Mouse (Mus musculus) lung, postnatal 25 days (tissue): Measurements from ENCODE around the gene Trf.
"Not testable (repeated sequence)": the region's sequence is repeated elsewhere in the genome, so short reads cannot be mapped to it uniquely, and the experiment has no call there.

Source experiments
- DNase-seq: peaks from one replicate; pipeline ENCODE4 v3.0.0; 2022; ENCODE audit warnings: low spot score

The Trf gene

DNA sequence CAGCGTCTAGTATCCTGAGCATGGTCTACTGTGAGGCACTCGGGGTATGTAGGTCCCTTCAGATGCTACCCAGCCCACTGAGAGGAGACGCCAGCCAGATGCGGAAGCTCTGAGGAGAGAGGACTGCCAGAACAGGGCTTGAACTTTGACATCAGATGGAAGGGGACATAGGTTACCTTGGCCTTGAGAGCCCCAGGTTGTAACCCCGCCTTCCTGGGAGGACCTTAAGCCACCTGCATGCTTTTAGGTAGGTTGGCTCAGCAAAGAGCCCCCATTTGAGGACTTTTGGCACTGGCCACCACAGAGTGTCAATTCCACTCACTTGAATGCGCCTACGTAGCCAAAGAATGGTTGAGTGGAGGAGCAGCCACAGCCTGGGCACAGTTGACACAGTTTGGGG, 5.5 kb downstream of the Trf start:
- no peak for DNase-seq

DNA sequence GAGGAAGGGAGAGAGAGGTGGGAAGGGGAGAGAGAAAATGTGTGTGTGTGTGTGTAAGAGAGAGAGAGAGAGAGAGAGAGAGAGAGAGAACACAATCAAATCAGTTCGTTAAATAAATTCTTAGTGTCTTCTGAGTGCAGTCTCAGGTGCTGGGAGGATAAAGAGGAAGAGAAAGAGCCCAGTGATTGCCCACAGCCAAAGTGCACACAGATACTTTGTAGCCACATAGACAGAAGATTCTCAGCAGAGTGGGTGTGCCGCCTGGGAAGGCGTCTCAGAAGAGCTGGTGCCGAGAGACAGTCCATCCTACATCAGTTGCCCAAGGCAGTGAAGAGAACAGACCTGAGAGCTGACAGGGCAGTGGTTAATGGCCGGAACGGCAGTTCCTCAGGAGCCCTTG, 16.0 kb downstream of the Trf start:
- DNase-seq, result no peak

DNA sequence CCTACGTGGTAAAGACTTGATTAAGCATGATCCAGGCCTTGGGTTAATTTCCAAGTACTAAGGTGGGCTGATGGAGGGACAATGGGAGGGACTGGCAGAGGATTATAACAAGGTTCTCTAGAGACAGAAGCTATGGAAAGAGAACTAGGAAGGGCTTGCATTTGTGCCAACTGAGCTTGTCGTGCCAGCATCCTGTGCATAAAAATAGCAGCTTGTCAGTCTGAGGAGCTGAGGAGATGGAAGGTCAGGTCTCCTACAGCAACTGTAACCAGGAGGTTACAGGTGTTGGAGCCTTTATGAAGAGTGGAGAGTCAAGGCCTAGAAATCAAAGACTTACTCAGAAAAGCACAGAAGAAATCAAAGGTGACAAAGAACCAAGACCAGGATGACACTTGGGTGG, 16.6 kb downstream of the Trf start:
- no peak for DNase-seq

DNA sequence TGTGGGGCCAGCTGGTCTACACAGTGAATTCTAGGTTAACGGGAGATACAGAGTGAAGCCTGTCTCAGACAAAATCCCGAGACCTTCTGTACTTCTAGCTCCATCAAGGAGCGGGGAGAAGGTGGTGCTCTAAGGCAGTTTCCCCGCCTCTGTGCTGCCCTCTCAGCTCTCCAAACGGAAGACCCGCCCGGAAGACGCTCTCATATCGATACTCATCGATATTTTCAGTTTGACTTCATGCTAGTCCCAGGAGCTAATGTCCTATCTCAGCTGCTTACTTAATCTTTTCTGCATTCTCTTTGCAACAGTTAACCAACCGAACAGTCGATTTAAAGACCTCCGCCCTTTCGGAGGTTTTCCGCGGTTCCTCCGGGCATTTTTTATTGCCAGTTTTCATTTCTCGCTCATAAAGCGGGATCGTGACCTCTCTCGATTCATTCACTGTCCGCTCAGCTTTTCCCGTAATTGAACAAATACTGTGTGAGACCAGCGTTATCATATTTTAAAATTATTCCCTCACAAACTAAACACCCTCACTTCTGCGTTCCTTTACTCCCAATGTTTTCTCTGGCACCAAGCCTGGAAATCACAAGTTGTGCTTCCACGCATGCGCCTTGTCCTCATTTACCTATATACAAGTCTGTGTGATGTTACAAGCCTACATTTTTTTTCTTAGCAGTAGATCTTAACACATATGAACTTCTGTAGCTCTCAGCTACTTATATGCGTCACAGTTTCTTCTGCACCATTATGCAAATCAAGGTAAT, 17.4 kb downstream of the Trf start:
- no peak for DNase-seq

DNA sequence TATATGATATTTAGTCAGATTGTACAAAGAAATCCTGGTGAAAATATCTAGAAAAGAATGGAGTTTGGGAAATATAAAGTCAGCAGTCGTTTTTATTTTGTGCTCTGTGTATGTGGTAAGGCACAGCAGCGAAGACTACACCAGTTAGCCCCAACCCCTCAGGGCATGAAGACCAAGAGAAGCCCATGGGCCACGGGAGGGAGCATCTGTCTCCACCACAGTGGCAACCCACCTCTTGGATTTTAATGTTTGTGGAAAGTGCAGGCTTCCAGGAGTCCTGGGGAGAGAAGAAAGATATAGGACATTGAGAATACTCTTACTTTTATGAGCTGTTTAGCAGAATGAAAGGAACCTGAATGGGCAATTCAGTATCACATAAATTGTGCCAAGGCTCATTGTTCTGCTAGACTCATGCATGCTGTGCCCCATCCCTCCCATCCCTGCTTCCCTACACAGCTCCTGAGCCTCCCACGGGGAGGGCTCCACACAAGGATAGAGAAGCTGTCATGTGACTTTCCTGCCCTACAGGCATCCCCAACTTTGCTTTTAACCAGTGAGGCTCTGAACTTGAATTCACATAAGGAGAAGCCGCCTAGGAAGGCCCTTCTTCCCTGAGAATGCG, 21.3 kb downstream of the Trf start:
- no peak for DNase-seq

DNA sequence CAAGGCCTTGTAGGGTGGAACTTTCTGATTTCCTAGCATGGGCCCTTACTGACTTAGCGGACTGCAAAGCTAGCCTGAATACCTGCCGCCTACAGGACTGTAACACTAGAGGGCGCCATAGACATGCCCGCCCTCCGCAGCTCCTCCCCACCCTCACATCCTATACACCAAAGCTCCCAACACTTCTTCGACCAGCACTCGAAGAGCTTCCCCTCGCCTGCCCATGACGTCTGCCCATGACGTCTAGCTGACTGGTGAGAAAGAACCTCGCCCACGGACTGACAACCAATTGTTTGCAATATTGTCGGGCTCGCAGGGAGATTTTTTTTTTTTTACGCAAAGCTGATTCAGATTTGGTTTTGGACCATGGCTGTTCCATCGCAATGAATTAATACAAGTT, 22.4 kb downstream of the Trf start:
- DNase-seq, result peak; percentile 81

DNA sequence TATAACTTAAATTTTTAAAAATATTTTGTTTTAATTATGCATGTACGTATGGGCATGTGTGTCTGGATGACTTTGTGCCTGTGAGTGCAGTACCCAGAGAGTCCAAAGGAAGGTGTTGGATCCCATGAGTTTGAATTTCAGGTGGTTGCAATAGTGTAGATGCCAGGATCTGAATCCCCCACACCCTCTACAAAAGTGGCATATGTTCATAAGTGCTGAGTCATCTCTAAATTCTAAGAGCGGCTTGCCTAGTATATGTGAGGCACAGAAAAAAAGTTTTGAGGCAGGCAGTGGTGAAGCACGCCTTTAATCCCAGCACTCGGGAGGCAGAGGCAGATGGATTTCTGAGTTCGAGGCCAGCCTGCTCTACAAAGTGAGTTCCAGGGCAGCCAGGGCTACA, 24.5 kb downstream of the Trf start:
- DNase-seq, result no peak

DNA sequence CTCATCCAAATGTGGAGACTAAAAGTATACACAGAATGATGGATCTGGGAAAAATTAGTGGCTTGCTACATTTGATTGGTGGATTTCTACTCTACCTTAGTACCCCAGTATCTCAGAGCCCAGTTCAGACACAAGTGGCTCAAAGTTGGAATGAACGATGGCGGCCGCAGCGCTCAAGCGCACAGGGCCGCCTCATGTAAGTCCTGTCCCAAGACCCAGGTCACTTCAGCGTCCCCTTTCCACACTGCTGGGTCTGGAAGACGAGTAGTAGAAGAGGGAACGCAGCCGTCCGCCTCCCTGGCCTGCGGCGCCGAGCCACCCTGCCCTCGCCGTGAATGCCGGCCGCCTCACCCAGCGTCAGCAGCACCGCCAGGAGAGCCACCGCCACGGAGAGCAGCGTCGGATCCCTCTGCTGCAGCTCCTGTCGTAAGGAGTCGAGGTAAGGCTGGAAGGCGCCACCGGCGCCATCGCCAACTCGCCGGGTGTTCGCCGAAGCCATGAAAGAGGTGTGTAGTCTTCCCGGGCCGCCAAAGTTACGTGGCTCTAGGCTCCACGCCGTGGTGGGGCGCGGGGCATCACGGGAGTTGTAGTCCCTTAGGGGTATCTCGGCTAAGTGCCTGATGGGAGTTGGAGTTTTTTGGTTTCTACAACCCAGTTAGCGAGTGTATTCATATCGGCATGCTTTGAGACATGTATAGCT, 28.5 kb downstream of the Trf start, which contains the start of gene Srprb:
Srprb (minus strand) TSS at position 577 of the 700 bp plus-strand sequence.
- DNase-seq, result peak; percentile 95

DNA sequence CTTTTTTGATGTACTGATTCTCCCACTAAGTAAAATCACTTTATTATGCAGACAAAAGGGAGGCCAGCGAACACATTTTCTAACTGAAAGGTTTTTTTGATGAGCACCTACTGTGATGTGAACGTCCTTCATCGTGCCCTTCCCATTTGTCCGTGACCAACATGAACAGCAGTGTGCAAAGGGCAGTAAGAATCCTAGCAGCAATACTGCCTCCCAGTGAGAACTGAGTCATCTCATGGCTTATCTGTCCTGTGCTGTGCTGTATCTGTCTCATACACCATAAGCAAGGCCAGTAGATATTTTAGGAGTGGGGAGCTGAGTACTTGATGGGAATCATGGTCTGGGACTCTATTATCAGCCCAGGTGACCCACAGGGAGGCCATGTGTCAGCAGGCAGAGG, 41.8 kb downstream of the Trf start:
- DNase-seq, result no peak

DNA sequence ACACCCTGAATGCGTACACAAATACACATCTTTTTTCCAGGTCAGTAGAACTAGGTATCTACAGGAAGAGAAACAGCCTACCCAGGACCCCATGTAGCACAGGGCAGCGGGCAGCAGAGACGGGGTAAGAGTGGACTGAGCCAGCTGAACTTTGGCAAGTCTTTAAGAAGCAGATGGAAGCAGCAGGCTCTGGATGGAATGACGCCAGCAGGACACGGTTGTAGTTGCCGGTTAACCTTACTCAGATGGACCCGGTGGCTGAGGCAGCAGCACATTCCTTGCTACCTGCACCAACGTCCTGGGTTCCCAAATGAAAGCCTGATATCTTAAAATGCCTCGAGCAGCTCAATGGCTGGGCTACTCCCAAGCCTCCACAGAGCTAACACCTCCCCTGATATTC, 43.5 kb downstream of the Trf start:
- DNase-seq, result peak; percentile 16

DNA sequence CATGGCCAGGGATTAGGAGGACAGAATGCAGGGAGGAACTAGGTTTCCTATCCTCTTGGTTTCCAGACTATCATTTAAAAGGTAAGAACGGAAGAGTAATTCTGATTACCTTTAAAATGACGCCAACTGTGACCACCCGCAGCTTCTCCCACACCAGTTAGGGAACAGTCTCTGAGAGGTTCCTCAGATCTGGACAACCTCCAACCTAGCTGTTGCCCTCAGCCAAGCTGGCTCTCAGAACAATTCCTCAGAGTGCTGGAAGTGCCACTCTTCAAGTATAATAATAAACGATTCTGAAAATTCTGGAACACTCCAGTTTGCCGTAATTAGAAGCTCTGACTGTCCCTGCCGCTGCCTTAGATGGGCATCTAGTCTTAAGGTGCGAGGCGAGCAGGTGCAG, 44.3 kb downstream of the Trf start:
- peak; percentile 56 for DNase-seq

DNA sequence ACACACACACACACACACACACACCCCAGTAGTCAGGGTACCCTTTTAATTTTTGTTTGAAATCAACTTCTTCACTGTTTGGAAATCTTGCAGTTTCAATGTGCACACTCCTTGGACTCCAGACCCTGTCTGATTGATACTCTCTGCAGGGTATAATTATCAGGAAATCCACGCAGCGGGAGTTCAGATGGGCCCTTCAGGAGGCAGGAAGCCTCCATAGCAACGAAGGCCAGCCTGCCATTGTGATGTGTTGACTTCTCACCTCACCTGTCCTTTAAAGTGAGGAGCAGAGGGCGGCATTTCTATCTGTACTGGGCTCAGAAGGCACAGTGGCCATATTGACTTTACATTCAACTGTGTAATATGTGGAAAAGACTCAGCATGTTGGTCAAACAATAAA, 45.4 kb downstream of the Trf start:
- no peak for DNase-seq

DNA sequence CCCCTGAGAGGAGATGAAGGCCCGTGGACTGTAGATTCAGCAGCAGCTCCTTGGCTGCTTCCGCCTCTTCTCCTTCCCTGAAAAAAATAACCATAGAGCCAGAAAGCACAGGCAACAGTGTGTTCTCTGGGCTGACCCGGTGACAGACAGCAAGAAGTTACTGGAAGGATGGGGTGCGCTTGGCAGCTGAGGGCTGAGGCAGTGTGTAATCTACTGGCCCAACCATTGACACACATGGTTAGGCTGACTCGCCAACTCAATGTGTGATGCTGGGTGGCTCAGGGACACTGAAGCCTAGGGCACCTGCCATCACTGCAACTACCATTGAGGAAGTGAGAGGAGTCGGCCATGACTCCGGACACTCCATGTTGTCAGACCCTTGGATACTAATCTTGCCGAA, 48.4 kb downstream of the Trf start:
- no peak for DNase-seq

DNA sequence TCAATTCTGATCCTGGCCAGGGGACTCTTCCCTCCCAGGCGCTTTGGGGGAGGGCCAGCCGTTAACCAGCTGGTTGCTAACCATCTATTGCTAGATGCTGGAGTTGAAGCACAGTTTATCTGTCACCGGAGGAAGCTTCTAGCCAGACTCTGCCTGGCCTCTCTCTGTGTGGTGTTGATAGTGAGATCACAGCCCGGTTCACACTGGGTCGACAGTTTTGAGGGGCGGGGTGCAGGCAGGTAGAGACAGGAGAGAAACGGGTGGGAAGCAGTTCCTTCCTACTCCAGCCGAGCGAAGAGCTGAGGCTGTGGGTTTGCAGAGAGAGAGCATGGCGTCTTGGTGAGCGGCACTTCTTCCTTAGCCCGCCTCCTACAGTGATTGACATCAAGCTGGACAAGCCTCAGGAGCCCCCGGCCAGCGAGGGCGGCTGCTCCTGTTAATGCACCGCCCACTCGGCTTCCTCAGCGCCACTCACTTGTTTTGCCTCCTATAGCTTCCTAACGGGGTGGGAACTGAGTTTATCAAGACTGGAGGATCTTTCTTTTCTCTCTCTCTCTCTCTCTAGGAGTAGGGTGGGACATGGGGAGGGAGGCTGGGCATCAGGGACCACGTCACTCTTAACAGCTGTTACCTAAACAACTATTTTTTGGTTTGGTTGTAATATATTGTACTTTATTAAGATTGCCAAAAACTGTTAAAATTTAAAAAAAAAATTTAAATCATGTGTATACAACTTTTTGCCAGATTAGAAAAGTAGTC, 49.3 kb downstream of the Trf start:
- DNase-seq, result peak; percentile 82

DNA sequence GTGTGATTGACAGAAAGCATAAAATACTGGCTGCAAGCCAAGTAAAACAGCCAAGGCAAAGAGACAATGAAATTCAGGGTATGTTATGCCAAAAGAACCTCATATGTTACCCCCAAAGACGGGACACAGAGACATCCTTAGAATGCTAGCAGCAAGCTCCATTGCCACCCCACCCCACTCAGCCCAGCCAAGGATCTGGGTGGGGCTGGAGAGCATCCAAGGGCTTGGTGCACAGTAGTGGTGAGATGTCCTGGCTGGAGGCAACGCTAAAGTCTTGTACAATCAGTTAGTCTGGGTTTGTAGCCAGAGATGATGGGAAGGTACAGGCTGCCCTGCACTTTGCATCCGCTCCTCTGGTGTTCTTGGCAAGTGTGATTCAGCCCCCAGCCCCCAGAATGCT, 49.9 kb downstream of the Trf start:
- peak; percentile 67 for DNase-seq

DNA sequence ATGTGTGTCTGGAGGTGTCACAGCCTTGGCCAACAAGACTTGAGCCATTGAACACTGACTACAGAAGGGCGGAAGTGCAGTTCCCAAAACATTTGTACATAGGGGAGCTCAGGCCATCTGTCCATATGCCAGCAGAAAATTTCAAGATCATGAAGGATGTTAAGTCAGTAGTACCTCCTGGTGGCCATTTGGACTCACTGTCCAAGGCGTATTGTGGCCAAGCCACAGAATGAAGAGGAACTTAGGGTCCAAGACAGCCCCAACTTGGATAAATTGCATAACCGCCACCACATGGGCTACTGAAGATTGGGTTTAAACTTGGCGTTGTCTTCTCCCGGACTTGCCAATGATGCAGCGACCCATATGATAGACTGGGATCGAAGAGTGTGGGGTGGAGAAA, 54.6 kb downstream of the Trf start:
- DNase-seq, result no peak

DNA sequence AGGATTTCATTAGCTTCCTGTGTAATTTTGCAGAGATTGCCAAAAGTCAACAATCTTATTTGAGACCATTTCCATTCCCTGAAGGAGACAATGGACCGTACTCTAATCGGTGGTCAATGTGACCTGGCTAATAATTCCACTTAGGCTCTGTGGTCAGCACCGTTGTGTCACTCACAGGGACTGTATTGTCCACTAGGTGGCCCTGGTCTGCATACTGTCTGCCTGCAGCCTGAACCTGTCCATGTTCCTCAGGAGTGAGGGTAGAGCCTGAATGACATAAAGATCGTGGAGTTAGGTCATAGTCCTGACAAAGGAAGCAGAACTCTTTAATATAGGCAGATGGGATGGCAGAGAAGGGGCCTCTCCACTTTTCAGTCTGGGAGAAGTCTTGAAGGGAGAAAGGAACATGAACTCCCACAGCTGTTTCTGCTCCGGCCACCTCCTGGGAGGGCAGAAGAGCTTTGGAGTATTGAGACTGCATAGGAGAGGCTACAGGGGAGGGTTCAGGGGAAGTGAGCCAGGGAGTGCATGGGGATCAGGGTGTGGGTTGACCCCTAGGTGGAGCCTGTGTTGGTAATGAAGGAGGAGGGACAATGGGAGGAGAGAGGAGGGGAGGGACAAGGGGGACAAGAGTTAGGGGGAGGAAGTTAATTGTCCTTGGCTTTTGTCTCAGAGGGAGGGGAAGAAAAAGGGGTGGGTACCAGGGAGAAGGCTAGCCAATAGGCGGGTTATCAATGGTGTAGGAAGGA, 55.3 kb downstream of the Trf start:
- DNase-seq, result peak; percentile 40

DNA sequence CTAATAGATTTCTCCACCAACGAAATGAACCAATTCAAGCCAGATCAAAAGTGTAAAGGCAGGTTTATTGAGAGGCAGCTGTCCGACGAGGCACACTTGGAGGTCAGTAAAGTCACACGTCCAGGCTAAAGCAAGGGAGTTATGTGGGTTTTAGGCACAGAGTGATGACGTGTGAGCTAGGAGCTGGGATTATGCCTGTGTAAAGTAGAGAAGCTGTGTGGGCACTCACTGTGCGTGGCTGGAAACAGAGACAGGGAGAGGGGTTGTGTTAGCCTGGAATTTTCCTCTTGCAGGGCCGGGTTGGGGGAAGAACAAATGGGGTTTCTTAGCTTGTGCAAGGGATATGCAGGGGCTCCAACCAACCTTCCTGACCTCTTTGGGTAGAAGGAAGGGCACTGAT, 61.5 kb downstream of the Trf start:
- DNase-seq, result no peak

DNA sequence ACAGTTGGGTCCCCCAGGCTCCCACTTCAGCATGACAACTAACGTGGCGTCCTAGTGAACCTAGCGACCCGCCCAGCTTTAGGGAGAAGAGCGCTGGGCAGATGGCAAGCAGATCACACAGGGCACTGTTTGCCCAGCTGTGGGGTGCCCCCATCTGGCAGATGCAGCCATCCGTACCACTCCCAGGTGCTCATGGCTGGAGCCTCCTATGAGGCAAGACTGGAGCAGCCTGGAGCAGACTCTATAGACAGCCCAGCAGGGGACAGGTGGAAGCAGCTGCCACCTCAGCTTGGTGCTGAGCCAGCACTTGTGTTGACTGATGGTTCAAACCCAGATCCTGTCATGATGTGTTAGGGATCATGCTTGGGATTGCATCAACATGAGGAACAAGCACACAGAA, 62.2 kb downstream of the Trf start:
- no peak for DNase-seq

DNA sequence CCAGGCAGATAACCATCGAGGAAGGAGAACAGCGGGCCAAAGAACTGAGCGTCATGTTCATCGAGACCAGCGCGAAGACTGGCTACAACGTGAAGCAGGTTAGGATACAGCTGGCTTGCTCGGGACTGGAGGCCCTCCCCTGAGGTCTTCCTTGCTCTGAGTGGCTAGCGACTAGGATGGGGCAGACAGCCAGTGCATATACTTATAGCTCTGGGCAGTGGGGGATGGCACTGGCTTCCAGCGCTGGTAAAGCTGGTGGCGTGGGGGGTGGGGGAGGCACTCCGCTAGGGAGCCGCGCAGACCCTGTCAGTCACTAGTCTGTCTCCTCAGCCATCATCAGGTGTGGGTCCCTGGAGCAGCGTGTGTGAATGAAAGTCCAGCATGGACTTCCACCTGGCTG, 66.4 kb downstream of the Trf start:
- DNase-seq, result no peak

DNA sequence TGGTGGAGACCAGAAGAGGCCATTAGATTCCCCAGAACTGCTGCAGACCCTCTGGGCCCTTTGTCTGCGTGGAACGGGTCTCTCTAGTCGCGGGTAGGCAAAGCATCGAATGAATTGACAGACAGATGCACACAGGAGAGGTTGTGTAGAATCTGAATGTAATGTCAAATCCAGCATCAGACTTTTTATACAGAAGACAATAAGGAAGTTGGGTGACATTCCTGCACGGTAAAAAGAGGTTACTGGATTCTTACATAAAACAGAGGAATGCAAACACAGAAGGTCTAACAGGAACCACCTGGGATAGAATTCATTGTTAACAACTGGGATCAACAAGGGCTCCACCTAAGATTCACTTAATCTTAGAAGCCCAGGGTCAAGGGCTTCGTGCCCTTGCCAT, 75.1 kb downstream of the Trf start:
- not testable (repeated sequence) for DNase-seq

DNA sequence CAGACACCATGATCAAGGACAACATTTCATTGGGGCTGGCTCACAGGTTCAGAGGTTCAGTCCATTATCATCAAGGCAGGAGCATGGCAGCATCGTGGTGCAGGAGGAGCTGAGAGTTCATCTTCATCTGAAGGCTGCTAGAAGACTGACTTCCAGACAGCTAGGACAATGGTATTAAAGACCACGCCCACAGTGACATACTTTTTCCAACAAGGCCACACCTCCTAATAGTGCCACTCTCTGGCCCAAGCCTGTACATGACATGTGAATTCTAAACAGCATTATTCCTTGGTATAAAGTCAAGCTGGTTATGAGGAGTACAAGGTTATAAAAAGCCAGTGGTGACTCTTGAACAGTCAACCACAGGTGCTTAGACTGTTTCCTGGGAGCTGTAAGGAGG, 75.7 kb downstream of the Trf start:
- no peak for DNase-seq
